Mouse (Mus musculus) hindlimb bud, embryonic 11.5 days (tissue): ENCODE measurements at regions not wholly inside any gene's neighbourhood (a gene's known extent, or its start where the extent isn't known, plus 50 kb on each side); places are given as distances from the start of the nearest gene placed in this dataset.

Source experiments
- DNase-seq: peaks from one replicate; pipeline ENCODE4 v3.0.0-alpha.2; 2012; ENCODE audit warnings: low read depth, low spot score; ENCODE audit errors: extremely low spot score

DNA sequence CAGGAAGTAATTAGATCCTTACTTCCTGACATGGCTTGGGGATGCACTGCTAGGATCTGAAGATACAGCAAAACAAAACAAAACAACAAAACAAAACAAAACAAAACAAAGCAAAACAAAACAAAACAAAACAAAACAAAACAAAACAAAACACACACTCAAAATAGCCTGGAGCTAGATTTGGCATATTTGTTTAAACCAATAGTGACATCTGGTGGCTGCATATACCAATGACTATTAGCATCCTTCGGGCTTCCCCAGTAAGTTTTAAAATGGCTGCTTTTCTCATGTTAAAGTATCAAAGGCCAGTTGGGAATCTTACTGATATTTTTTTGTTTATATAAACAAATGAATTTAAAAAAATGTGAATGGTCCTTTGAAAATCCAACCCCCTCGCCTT, 52.9 kb upstream of the Ica1 start:
- peak; percentile 37 for DNase-seq

DNA sequence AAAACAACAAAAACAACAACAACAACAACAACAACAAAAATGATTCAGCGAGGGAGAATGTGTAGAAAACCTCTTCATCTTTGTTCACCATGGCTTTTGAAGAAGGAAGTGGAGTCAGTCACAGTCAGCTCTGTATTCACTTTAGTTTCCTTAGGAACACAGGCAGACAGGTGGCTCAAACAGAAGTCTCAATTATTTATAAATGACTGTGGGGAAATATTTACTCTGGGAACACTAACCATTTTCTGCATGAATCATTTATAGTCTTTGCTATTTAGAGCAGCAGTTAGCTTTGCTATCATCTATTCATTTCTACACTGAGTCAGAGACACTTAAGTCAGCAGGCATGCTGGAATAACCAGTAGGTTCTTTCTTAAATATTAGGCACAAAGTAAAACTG, 54.6 kb upstream of the Ica1 start:
- no peak for DNase-seq

DNA sequence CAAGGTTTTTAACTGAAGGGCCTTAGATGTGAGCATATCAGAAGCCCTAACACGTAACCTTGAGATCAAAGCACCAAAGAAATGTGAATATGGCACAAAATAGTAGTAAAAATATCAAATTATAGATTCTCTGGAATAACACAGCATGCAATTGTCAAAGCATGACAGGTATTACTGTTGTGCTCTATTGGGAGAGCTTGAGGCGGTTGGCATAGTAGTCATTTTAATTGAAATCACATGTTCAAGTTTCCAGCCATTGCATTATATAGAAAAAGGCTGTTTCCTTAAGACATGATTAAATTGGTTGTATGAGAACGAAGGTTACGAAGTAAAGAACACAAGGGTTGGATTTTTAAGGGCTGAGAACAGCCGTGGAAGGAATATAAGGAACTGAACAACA, 75.4 kb upstream of the Ica1 start:
- peak; percentile 5 for DNase-seq

DNA sequence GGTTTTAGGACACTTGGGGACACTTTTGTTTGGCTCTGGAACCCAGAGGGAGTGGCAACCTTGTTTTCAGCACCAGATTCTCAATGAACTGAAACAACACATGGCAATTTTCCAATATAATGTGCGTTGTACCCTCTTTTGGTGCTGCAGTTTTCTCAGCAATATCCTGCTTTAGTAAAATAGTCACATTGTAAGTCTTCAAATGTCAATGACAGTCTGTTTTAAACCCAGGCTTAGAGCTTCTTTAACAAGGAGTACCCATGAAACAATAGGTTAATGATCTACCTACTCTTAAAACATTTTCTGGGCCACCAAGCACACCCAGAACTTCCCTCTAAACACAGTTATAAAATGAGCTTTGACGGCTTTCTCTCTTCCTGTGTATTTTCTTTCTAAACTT, 82.3 kb upstream of the Ica1 start:
- DNase-seq, result no peak

DNA sequence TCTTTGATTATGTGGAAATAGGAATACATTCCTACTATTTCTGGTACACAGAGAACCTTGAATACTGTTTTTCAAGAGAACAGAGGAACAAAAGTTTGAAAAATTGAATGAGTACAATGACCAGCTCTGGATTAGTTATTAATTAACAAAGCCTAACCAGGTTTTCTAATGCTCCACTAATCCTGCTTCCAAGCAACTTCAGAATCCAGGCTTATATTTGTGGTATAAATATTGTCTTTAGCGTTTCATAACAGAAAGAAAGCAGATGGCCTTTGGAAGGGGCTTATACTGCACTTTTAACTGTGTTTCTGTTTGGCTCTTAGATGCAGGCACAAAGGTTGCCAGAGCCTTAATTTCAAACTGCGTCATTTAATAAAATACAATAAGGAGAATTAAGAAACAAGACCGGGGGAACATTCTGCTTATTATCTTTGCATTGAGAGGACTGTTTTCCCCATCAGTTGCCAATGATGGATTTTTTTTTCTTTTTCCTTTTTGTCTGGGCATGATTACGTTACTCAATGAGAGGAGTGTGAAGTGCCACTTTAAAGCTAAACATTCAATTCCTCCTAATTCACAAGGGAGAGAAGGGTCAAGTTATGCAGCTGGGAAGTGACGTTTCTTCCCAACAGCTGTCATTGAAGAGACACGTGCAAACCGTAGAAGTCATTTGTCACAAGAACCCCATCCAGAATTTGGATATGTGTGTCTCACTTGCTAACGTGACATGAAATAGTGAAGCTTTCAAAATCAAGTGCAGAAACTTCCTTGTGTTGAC, 84.2 kb upstream of the Nxph1 start:
- DNase-seq, result no peak

DNA sequence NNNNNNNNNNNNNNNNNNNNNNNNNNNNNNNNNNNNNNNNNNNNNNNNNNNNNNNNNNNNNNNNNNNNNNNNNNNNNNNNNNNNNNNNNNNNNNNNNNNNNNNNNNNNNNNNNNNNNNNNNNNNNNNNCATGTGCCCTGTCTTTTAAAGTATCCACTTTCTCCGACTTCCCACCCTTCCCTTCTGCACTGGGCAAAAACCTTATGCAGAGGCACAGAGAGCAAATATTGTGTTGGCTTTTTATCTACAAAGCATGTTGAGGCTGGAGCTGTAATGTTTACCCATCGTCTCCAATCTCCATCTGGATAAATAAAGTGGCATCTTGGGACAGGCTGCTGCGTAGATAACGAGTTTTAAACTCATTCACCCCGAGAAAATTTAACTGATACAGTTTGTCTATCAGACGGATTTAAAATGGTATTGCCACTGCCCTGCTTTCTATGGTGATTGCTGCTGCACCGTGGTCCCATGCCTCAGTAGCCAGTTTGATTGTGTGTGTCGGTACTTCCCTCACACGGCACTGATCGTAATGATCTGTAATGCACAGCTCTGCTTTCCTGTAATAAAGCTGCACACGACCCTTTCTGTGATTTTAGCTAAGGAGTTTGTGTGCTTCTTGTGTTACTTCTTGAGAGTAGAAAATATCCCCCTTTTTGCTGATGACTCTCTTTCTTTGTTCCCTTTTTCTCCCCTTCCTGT, 70.7 kb upstream of the Nxph1 start:
- no peak for DNase-seq

DNA sequence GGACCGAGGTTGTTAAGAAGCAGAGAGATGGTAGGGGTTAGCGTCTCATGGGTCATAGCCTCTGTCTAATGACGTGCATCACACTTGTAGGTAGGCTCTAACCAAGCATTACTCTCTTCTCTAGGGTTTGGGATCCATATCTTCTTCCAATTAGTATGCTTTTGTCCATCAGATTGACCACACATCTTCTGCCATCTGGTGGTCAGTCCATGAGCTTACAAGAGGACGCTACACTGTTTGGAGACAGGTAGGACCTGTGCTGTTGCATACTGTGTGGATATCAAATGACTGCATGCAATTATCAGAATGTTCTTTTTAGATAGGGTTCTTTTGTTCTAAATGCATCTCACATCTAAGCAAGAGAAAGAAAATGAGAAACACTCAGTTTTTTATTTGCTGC, 54.6 kb upstream of the Nxph1 start:
- no peak for DNase-seq

DNA sequence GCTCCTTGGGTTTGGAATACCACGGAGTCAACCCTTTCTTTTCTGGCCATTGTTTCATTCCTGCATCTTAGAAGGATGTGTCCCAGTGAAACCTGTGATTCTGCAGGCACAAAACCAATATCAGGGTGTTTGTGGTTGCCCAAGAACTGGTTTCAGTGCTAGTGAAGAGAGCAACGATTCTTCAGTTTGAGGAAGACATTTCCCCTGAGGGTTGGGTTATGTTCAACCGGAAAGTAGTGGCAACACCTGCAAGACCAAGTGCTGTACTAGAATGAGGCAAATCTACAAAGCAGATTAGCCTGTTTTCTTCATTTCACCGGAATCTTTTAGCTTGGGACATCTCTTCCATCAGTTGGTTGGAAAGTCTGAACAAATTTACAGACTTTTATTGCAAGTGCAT, 52.1 kb upstream of the Nxph1 start:
- DNase-seq, result no peak

DNA sequence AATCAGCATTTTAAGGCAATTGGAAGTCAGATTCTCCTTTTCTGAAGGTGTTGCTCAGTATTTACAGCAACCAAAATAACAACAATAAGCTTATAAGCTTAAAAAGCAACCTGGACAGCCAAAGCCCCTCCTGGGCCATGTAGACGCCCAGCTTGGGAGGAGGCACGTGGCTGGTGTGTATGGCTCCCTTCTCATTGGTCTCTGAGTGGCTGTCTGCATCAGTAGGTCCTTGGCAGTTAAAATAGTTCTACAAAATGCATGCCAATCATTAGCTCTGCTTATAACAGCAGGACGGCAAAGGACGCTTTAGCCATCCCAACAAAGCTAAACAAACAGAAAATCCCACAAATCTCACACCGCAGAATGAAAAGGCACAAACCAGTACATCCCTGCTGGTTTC, 51.4 kb upstream of the Nxph1 start:
- DNase-seq, result no peak

DNA sequence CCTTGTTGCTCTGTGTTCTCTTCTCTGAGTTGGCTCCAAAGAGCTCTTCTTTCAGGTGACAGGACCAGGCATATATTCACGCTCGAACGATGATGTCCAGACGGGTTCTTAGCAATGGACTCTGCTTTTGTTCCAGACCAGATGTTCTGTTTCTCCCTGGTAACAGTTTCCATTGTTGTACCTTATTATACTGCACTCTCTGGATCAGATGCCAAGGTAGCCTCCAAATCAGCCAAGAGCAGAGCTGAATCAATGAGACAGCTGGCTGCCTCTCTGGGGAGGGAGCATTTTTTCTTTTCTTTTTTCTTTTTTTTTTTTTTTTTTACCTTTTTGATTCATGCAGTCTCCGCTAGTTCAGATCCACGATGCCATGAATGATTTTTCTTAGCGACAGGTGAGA, 50.9 kb upstream of the Nxph1 start:
- DNase-seq, result no peak

DNA sequence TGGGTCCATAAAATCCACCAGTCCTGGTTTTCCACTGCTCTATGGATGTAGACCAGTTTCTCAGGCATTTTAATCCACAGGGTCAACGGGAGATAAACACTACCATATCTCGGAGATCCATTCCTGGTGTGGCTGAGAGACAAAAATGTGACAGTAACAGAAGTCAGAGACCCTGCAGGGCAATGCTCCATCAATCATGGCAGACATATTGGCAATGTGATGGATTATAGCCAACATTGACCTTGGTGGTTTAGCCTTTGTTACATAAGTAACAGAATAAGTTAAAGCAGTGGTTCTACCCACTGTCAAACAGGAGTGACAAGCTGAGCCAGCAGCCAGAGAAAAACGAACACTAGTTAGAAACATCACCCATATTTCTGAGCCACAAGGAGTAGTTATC, 50.0 kb upstream of the Nxph1 start:
- DNase-seq, result no peak
